Mouse (Mus musculus): ENCODE data around the gene Ndst2. TPM values are rescaled to one million over a fixed set of nuclear protein-coding genes. Genes with fewer than 3 reads are reported as not detected.
A peak's percentile ranks its signal among the peaks of the same experiment; 100 is the strongest.
"Not testable (repeated sequence)": the region's sequence is repeated elsewhere in the genome, so short reads cannot be mapped to it uniquely, and the experiment has no call there.

The Ndst2 gene
- total RNA-seq, 1 experiment from 2014 or later: 7.5 TPM

- no peak for ATAC-seq (replicated peaks in 1 of 2; ENCODE audit: insufficient read depth in 1 of 2, low FRiP score in 2 of 2, low TSS enrichment in 1 of 2, low read depth in 1 of 2, poor library complexity in 2 of 2, severe bottlenecking in 2 of 2)
Observed at GRCm38 (mm10) chr14:20708239-20708638, 26.1 kb downstream of the Ndst2 start.

GRCm38 (mm10) chr14:20707201-20708190 lies 26.9 kb downstream of the Ndst2 start, which contains the start of gene Zswim8:
Gene Zswim8, plus strand, starts transcription at chr14:20707552.
- peak; percentile 77 to 82 for ATAC-seq (replicated peaks in 1 of 2; ENCODE audit: insufficient read depth in 1 of 2, low FRiP score in 2 of 2, low TSS enrichment in 1 of 2, low read depth in 1 of 2, poor library complexity in 2 of 2, severe bottlenecking in 2 of 2)

- ATAC-seq (replicated peaks in 1 of 2; ENCODE audit: insufficient read depth in 1 of 2, low FRiP score in 2 of 2, low TSS enrichment in 1 of 2, low read depth in 1 of 2, poor library complexity in 2 of 2, severe bottlenecking in 2 of 2): not testable (repeated sequence)
Observed at GRCm38 (mm10) chr14:20703461-20703860, 30.9 kb downstream of the Ndst2 start.

GRCm38 (mm10) chr14:20702741-20703381 lies 31.5 kb downstream of the Ndst2 start, which contains the start of gene Chchd1:
Gene Chchd1, plus strand, starts transcription at chr14:20703006.
- peak; percentile 71 to 81 for ATAC-seq (replicated peaks in 1 of 2; ENCODE audit: insufficient read depth in 1 of 2, low FRiP score in 2 of 2, low TSS enrichment in 1 of 2, low read depth in 1 of 2, poor library complexity in 2 of 2, severe bottlenecking in 2 of 2)

GRCm38 (mm10) chr14:20702096-20702740 lies 32.1 kb downstream of the Ndst2 start:
- ATAC-seq (replicated peaks in 1 of 2; ENCODE audit: insufficient read depth in 1 of 2, low FRiP score in 2 of 2, low TSS enrichment in 1 of 2, low read depth in 1 of 2, poor library complexity in 2 of 2, severe bottlenecking in 2 of 2): no peak

GRCm38 (mm10) chr14:20701554-20701953 lies 32.8 kb downstream of the Ndst2 start:
- ATAC-seq (replicated peaks in 1 of 2; ENCODE audit: insufficient read depth in 1 of 2, low FRiP score in 2 of 2, low TSS enrichment in 1 of 2, low read depth in 1 of 2, poor library complexity in 2 of 2, severe bottlenecking in 2 of 2): no peak

- no peak for ATAC-seq (replicated peaks in 1 of 2; ENCODE audit: insufficient read depth in 1 of 2, low FRiP score in 2 of 2, low TSS enrichment in 1 of 2, low read depth in 1 of 2, poor library complexity in 2 of 2, severe bottlenecking in 2 of 2)
Observed at GRCm38 (mm10) chr14:20700362-20700761, 34.0 kb downstream of the Ndst2 start.

GRCm38 (mm10) chr14:20698515-20698914 lies 35.8 kb downstream of the Ndst2 start:
- ATAC-seq (replicated peaks in 1 of 2; ENCODE audit: insufficient read depth in 1 of 2, low FRiP score in 2 of 2, low TSS enrichment in 1 of 2, low read depth in 1 of 2, poor library complexity in 2 of 2, severe bottlenecking in 2 of 2): no peak

DNA sequence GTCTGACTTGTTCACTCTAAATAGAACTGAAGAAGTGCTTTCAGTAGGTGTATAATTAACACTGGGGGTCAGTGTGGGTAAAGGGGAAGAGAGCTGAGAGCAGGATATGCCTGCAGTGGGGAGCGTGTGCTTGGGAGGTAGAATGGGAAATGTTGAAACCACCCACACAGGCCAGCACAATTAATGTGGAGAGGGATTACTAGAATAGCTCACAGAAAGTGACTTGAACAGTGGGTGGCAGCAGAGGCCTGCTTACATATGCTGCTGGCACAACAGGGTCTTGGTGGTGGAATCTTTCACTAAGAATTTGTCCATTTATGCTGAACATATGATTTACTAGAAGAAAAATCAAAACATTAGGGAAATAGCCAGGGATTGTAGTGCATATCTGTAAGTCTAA lies 37.4 kb downstream of the Ndst2 start:
- peak; percentile 31 to 73; a peak in 2 of 4 replicates for ATAC-seq (replicated peaks in 1 of 2; ENCODE audit: insufficient read depth in 1 of 2, low FRiP score in 2 of 2, low TSS enrichment in 1 of 2, low read depth in 1 of 2, poor library complexity in 2 of 2, severe bottlenecking in 2 of 2)

DNA sequence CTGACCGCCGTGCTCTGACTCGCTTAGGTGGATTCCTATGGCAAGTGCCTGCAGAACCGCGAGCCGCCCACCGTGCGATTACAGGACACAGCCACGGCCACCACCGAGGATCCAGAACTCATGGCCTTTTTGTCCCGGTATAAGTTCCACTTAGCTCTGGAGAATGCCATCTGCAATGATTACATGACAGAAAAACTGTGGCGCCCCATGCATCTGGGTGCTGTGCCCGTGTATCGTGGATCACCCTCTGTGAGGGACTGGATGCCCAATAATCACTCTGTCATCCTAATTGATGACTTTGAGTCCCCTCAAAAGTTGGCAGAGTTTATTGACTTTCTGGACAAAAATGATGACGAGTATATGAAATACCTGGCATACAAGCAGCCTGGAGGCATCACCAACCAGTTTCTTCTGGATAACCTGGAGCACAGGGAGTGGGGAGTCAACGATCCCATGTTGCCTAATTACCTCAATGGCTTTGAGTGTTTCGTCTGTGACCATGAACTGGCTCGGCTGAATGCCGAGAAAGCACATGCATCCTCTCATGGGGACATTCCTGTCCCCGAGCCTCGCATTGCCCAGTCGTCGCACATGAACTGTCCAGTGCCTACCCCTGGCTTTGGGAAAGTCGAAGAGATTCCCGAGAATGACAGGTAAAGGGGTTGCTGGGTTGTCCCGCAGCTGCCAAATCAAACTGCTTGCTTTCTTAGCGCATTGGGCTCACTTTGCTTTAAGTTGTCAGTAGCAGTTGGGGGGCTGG lies 38.4 kb downstream of the Ndst2 start:
- no peak; a peak in 1 of 4 replicates for ATAC-seq (replicated peaks in 1 of 2; ENCODE audit: insufficient read depth in 1 of 2, low FRiP score in 2 of 2, low TSS enrichment in 1 of 2, low read depth in 1 of 2, poor library complexity in 2 of 2, severe bottlenecking in 2 of 2)

- peak; percentile 72 to 75 for ATAC-seq (replicated peaks in 1 of 2; ENCODE audit: insufficient read depth in 1 of 2, low FRiP score in 2 of 2, low TSS enrichment in 1 of 2, low read depth in 1 of 2, poor library complexity in 2 of 2, severe bottlenecking in 2 of 2)
Observed at GRCm38 (mm10) chr14:20694884-20695760, 39.2 kb downstream of the Ndst2 start, which contains the start of gene Fut11. Gene Fut11, plus strand, starts transcription at chr14:20694968.

DNA sequence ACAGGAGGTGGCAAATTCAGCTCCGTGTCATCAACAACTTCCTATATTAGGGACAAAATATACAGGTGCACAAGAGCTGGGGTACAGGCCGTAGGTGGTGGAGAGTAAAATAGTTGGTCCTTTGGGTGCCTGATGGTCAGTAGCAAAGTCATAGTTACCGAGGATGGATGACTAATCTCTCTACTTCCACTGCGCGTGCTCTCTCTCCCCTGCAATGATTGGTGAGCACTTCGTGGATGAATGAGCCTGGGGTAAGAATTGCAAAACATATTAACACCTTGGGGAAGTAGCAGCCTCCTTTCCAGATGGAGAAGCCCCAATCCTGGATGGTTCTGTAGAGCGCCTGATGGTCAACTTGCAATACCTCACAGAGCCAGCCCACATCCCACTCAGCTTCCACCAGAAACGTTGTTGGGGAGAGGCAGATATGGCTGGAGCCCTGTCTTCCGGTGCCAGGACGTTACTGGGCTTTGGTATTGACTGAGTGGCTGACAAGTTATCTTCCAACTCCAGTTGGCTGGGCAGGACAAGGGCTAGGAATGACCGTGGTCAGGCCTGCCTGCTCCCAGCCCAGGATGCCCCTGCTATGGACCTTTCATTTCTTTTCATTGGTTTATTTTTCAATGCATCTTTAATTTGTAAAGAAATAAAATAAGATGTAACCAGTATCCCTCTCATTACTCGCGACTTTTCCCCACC lies 40.0 kb downstream of the Ndst2 start:
- no peak for ATAC-seq (replicated peaks in 1 of 2; ENCODE audit: insufficient read depth in 1 of 2, low FRiP score in 2 of 2, low TSS enrichment in 1 of 2, low read depth in 1 of 2, poor library complexity in 2 of 2, severe bottlenecking in 2 of 2)

GRCm38 (mm10) chr14:20693589-20694101 lies 40.7 kb downstream of the Ndst2 start:
- no peak for ATAC-seq (replicated peaks in 1 of 2; ENCODE audit: insufficient read depth in 1 of 2, low FRiP score in 2 of 2, low TSS enrichment in 1 of 2, low read depth in 1 of 2, poor library complexity in 2 of 2, severe bottlenecking in 2 of 2)

DNA sequence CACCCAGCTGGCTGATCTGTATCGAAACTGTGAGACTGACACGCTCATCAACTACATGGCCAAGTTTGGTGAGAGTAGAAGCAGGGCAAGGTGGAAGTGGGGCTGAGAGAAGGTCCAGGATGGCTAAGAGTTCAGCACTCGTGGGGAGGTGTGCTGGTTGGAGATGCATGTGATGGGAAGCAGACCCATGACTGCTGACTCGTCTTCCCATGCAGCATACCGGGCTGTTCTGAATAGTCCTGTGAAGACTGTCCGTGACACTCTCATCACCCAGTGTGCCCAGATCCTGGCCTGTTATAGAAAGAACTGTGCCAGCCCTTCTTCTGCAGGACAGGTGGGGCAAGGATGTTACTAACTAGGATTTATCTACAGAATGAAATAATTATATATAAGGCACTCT lies 42.6 kb downstream of the Ndst2 start:
- ATAC-seq (replicated peaks in 1 of 2; ENCODE audit: insufficient read depth in 1 of 2, low FRiP score in 2 of 2, low TSS enrichment in 1 of 2, low read depth in 1 of 2, poor library complexity in 2 of 2, severe bottlenecking in 2 of 2): no peak

- no peak for ATAC-seq (replicated peaks in 1 of 2; ENCODE audit: insufficient read depth in 1 of 2, low FRiP score in 2 of 2, low TSS enrichment in 1 of 2, low read depth in 1 of 2, poor library complexity in 2 of 2, severe bottlenecking in 2 of 2)
Observed at GRCm38 (mm10) chr14:20689009-20689408, 45.4 kb downstream of the Ndst2 start.
